Mouse (Mus musculus) 3T3-L1 (cell line): ENCODE measurements around the gene Asic2.
"Not testable (repeated sequence)": the region's sequence is repeated elsewhere in the genome, so short reads cannot be mapped to it uniquely, and the experiment has no call there.

Source experiments
- DNase-seq: peaks from one replicate; pipeline ENCODE4 v3.0.0-alpha.2; 2015; ENCODE audit warnings: low read depth, low spot score

The Asic2 gene

GRCm38 (mm10) chr11:81454111-81454510 is 514.1 kb downstream of the Asic2 start:
- DNase-seq = no peak

DNA sequence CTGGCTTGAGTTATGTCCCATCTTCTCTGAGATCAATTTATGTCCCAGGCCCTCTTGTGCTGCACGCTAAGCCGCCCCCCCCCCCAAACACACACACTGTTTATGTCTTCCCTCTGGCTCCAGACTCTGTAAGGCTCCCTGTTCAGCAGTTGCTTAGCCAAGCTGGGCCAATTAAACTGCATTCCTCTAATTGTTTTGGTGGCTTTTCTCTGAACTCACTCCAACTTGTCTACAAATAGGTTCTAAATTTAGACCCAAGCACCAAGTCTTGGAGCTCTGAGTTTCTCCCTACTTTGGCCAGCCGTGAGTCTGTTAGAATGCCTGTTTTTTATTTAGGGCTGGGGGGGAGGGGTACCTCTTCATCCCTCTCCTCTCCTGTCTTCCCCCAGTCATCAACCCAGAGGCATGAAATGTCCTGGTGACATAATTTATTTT is 519.0 kb downstream of the Asic2 start:
- no peak for DNase-seq

GRCm38 (mm10) chr11:81446347-81446746 is 521.9 kb downstream of the Asic2 start:
- DNase-seq = peak; percentile 3

GRCm38 (mm10) chr11:81426857-81427256 is 541.4 kb downstream of the Asic2 start:
- DNase-seq = no peak

- peak; percentile 23 for DNase-seq
These were observed 549.1 kb downstream of the Asic2 start for GRCm38 (mm10) chr11:81419112-81419511.

GRCm38 (mm10) chr11:81418027-81418426 is 550.2 kb downstream of the Asic2 start:
- DNase-seq = peak; percentile 51

DNA sequence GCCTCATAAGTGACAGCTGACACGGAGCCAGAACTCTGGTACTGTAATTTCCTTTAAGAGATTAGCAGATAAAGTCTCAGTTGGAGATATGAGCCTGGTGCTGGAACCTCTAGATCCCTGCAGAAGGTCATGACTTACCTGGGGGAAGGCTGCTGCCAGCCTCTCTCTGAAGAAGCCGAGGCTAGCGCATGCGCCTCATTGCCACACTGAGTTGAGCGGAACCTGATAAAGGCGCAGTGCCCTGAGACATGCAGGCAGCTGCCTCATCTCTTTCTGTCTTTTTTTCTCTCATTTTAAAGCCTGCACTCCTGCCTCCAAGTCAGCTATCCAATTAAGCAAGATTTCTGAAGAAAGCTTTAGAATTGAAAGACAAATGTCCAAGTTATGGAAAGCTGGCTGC is 551.9 kb downstream of the Asic2 start:
- DNase-seq = no peak

DNA sequence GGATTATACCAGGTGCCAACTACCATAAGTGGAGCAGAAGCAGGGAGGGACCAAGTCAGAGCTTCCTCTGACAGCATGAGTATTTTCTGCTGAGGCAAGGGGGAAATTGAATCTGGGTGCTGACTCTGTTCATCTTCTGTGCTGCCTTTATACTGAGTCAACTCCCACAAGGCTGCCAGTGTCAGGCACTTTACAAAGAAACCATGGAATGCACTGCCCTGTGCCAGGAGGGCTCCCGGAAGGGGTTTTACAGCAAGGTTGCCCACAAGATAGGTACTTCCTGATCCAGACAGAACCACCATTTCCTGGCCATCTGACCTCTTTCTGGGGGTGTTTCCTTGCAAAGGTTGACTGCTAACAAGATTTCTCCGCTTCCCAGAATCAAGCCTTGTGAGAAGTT is 553.7 kb downstream of the Asic2 start:
- DNase-seq = peak; percentile 34

- DNase-seq = peak; percentile 65
These were observed 557.0 kb downstream of the Asic2 start for GRCm38 (mm10) chr11:81411251-81411650.

GRCm38 (mm10) chr11:81405951-81406350 is 562.3 kb downstream of the Asic2 start:
- DNase-seq = no peak

- DNase-seq = peak; percentile 69
These were observed 566.0 kb downstream of the Asic2 start for GRCm38 (mm10) chr11:81402263-81402662.

DNA sequence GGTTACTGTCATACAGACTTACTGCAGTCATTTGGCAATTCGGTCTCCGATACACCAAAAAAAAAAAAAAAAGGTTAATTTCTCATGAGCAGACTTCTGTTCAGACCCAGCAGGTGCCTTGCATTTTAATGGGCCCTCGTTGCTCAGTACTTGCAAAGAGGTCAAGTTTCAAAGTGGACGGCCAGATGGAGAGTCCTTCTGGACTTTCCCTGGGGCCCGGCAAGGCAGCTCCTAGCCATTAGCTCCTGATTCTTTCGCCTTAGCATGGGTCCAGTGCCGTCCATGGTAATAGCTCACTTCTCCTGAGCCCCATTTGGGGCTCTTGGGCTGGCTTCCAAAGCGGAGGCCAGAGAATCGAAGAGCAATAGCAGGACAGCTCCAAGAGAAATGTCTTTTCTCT is 575.4 kb downstream of the Asic2 start:
- DNase-seq = no peak

DNA sequence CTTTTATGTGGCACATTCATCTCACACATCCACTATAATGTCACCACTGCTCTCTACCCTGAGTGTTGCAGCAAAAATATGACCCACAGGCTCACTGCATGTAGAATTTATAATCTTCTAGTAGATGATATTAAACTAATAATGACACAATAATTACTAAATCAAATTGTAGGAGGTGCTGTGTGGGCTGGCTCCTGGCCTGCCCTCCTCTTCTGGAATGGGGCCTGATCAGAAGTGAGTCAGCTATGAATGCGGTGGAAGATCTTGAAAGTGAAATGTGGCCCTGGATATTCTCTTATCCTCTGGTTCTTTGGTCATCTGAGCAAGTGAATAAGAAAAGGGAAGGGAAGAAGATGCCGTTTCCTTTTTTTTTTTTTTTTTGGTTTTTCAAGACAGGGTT is 582.1 kb downstream of the Asic2 start:
- DNase-seq = no peak

DNA sequence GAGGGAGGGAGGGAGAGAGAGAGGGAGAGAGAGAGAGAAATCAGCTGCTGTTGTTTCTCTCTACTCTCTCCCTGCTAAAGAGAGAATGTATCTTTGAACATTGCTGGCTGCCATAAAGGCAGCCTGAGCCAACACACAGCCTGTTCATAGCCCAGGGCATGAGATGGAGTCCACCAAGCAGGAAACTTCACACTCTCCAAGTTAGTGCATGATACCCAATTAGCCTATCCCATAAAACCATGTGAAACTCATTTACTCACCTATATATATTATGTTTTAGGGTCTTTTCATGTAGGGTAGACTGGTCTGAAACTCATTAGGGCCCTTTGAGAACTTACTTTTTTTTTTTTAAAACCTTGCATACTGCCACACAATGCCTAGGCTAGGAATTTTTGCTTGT is 582.7 kb downstream of the Asic2 start:
- no peak for DNase-seq

- peak; percentile 71 for DNase-seq
These were observed 593.4 kb downstream of the Asic2 start for GRCm38 (mm10) chr11:81374841-81375240.

GRCm38 (mm10) chr11:81374003-81374710 is 594.1 kb downstream of the Asic2 start:
- DNase-seq = no peak

- peak; percentile 17 for DNase-seq
These were observed 596.7 kb downstream of the Asic2 start for GRCm38 (mm10) chr11:81371545-81371944.

- no peak for DNase-seq
These were observed 597.8 kb downstream of the Asic2 start for GRCm38 (mm10) chr11:81370426-81370810.

- no peak for DNase-seq
These were observed 598.5 kb downstream of the Asic2 start for GRCm38 (mm10) chr11:81369497-81370425.

GRCm38 (mm10) chr11:81364442-81364841 is 603.8 kb downstream of the Asic2 start:
- DNase-seq = no peak

GRCm38 (mm10) chr11:81362461-81362860 is 605.8 kb downstream of the Asic2 start:
- DNase-seq = no peak

DNA sequence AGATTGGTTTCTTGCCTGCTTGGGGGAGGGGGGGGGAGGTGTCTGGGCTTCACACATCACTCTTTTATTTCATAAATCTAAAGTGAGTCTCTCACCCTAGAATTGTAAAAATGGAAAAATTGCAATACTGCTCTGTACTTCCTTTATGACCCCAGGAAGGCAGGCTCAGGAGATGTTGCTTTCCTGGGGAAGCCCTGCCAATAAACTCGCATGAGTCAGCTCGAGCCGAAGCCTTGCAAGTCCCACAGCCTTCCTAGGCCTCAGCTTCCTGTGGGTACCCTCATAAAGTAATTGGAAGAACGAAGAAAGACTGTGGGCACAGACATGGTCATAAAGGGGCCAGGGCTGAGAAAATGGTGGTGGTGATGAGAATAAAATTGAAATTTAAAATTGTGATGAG is 607.2 kb downstream of the Asic2 start:
- DNase-seq = peak; percentile 29

DNA sequence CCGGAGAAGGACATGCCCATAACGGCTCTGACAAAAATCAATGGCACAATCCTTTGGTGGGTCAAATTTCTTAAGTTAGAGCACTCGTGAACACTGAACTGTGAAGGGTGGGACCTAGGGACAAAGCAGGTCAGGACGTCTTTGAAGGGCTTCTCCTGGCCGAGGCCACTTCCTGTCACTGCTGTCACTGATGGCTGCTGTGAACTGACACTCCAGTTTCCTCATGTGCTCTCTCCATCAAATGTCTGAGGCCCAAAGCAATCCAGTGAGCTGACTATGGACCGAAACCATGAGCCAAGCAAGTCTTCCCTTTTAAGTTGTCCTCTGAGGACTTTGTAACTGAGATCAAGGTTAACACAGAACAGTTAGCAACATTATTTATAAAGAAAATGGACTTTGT is 617.8 kb downstream of the Asic2 start:
- not testable (repeated sequence) for DNase-seq
